In genomic region chr5:33589221-33589888, GRCm38 (mm10) we compare ENCODE assay signal across 8 mouse cellular contexts. TPM values are rescaled to one million over a fixed set of nuclear protein-coding genes. Genes with fewer than 3 reads are reported as not detected.
DNase-seq lines count a peak whose midpoint lies in the region; ATAC-seq and TF ChIP-seq lines count a peak whose summit lies in the region.

No protein-coding gene starts in this region.

- peak; percentile 100; the same call in 1 of the 2 replicates for TF ChIP-seq CTCF in gastrocnemius, adult 2 months (IDR thresholded peaks at IDR 0.05)

- no peak overlapping the region for H3K4me2 ChIP-seq in limb, embryonic 14.5 days (replicated peaks; ENCODE audit: low read depth, low read length, severe bottlenecking)
- no peak overlapping the region for H3K4me2 ChIP-seq in neural tube, embryonic 11.5 days (ENCODE audit: low read depth)
- no peak overlapping the region for H3K4me2 ChIP-seq in stomach, embryonic 16.5 days (ENCODE audit: low read depth, low read length)

- no peak overlapping the region for H3K4me3 ChIP-seq in gastrocnemius, adult 2 months
- no peak overlapping the region for H3K4me3 ChIP-seq in limb, embryonic 14.5 days (replicated peaks; ENCODE audit: low read length)
- no peak overlapping the region for H3K4me3 ChIP-seq in neural tube, embryonic 11.5 days (ENCODE audit: low read depth, low read length)
- H3K4me3 ChIP-seq in stomach, embryonic 16.5 days (replicated peaks; ENCODE audit: low read length), result no peak overlapping the region

- no peak overlapping the region for H3K9ac ChIP-seq in limb, embryonic 14.5 days (ENCODE audit: low read depth, low read length, severe bottlenecking)
- H3K9ac ChIP-seq in neural tube, embryonic 11.5 days (ENCODE audit: low read length), result no peak overlapping the region
- no peak overlapping the region for H3K9ac ChIP-seq in stomach, embryonic 16.5 days (ENCODE audit: low read length)

- no peak for TF ChIP-seq POLR2A in limb, embryonic 14.5 days (IDR thresholded peaks at IDR 0.05; ENCODE audit: borderline replicate concordance, extremely low read depth, insufficient read depth, insufficient read length)

- no peaks in the 10 kb centered on the region for H3K27me3 ChIP-seq in limb, embryonic 14.5 days (ENCODE audit: control insufficient read depth, insufficient read depth, low read length)
- H3K27me3 ChIP-seq in neural tube, embryonic 11.5 days (ENCODE audit: control insufficient read depth, insufficient read depth, low read length), result no peaks in the 10 kb centered on the region
- H3K27me3 ChIP-seq in stomach, embryonic 16.5 days (ENCODE audit: control insufficient read depth, insufficient read depth, low read length), result no peaks in the 10 kb centered on the region

- DNase-seq in urinary bladder, adult 18-20 months (ENCODE audit: low spot score in 2 of 2), result peak; percentile 23 to 51
- no peak for DNase-seq in urinary bladder, postnatal 10 days (ENCODE audit: low spot score)
- DNase-seq in cerebellum, postnatal 4 days (ENCODE audit: low spot score in 2 of 2), result peak; percentile 63 to 81
- peak; percentile 86 for DNase-seq in gastrocnemius, adult 2 months
- DNase-seq in kidney, adult 8-10 months, result peak; percentile 43 to 65
- peak; percentile 72 for DNase-seq in limb, embryonic 14.5 days (ENCODE audit: low spot score)
- peak; percentile 81 for DNase-seq in neural tube, embryonic 11.5 days (ENCODE audit: low spot score)

- WGBS in limb, embryonic 14.5 days, result 63% methylated on average over 5 of the region's 5 CpGs
- WGBS in neural tube, embryonic 11.5 days, result 73% methylated on average over 5 of the region's 5 CpGs
- 69% methylated on average over 5 of the region's 5 CpGs for WGBS in stomach, embryonic 16.5 days

- H3K36me3 ChIP-seq in limb, embryonic 14.5 days (ENCODE audit: control insufficient read depth, insufficient read depth, low read length), result no peaks in the 10 kb centered on the region
- no peaks in the 10 kb centered on the region for H3K36me3 ChIP-seq in neural tube, embryonic 11.5 days (ENCODE audit: control insufficient read depth, insufficient read depth, low read length)
- H3K36me3 ChIP-seq in stomach, embryonic 16.5 days (ENCODE audit: control insufficient read depth, insufficient read depth, low read length), result no peaks in the 10 kb centered on the region

- ATAC-seq in limb, embryonic 14.5 days (ENCODE audit: low FRiP score, low read depth), result 0 out of 2 replicates have a peak, but pooled peaks have one; percentile 37
- no peak for ATAC-seq in neural tube, embryonic 11.5 days (ENCODE audit: insufficient read depth, low FRiP score, low TSS enrichment)
- 0 out of 2 replicates have a peak, but pooled peaks have one; percentile 19 for ATAC-seq in stomach, embryonic 16.5 days (ENCODE audit: insufficient read depth, low FRiP score)

- intact Hi-C loops in gastrocnemius, adult 2 months (cut with DNase I), result loop anchor here (1.0 to 2.0 kb wide), 2 partner anchors 47 to 195 kb away; no protein-coding TSS in a partner anchor

- H3K27ac ChIP-seq in gastrocnemius, adult 2 months, result no peak overlapping the region
- no peak overlapping the region for H3K27ac ChIP-seq in limb, embryonic 14.5 days (replicated peaks; ENCODE audit: low read depth, low read length)
- no peak overlapping the region for H3K27ac ChIP-seq in neural tube, embryonic 11.5 days (ENCODE audit: low read depth, low read length)
- H3K27ac ChIP-seq in stomach, embryonic 16.5 days (ENCODE audit: low read length), result no peak overlapping the region

- H3K4me1 ChIP-seq in limb, embryonic 14.5 days (ENCODE audit: control insufficient read depth, insufficient read depth, low read length), result no peaks in the 10 kb centered on the region
- H3K4me1 ChIP-seq in neural tube, embryonic 11.5 days (ENCODE audit: control insufficient read depth, insufficient read depth, low read length), result no peaks in the 10 kb centered on the region
- H3K4me1 ChIP-seq in stomach, embryonic 16.5 days (ENCODE audit: control insufficient read depth, insufficient read depth, low read length), result no peaks in the 10 kb centered on the region

- H3K9me3 ChIP-seq in limb, embryonic 14.5 days (ENCODE audit: control insufficient read depth, low read length), result no peaks in the 10 kb centered on the region
- no peaks in the 10 kb centered on the region for H3K9me3 ChIP-seq in neural tube, embryonic 11.5 days (ENCODE audit: control insufficient read depth, low read length)
- no peaks in the 10 kb centered on the region for H3K9me3 ChIP-seq in stomach, embryonic 16.5 days (replicated peaks; ENCODE audit: control insufficient read depth, low read length)

RNA-seq across cellular contexts. Expression of gene Fam53a, which starts 40.1 kb away (rescaled TPM):
- total RNA-seq in gastrocnemius, adult 2 months (2021), result 10 to 100 TPM; 59.4 to 68.6 TPM
- polyA plus RNA-seq in limb, embryonic 14.5 days (2012; rRNA removed), result 34.0 and 44.5 TPM in 2 replicates
- polyA plus RNA-seq in limb, embryonic 14.5 days (2014; fragmentation: Nextera tagmentation; extraction: Ambion mirVana), result 68.4 and 79.6 TPM in 2 replicates
- 53.4 and 59.3 TPM in 2 replicates for polyA plus RNA-seq in neural tube, embryonic 11.5 days (2014; fragmentation: Nextera tagmentation; extraction: Ambion mirVana)
- 50.3 and 53.3 TPM in 2 replicates for polyA plus RNA-seq in stomach, embryonic 16.5 days (2015; fragmentation: Nextera tagmentation; extraction: Ambion mirVana)

RNA-seq across cellular contexts. Expression of gene Gm9903, which starts 40.4 kb away (rescaled TPM):
- total RNA-seq in gastrocnemius, adult 2 months (2021), result under 1 TPM in 1 of 2 experiments, not detected in 1; 0.64 TPM
- 0.78 and 0.80 TPM in 2 replicates for polyA plus RNA-seq in limb, embryonic 14.5 days (2012; rRNA removed)
- polyA plus RNA-seq in limb, embryonic 14.5 days (2014; fragmentation: Nextera tagmentation; extraction: Ambion mirVana), result 0.73 and 0.89 TPM in 2 replicates
- polyA plus RNA-seq in neural tube, embryonic 11.5 days (2014; fragmentation: Nextera tagmentation; extraction: Ambion mirVana), result 0.58 and 0.77 TPM in 2 replicates
- polyA plus RNA-seq in stomach, embryonic 16.5 days (2015; fragmentation: Nextera tagmentation; extraction: Ambion mirVana), result 0.27 and 0.51 TPM in 2 replicates
